Mouse (Mus musculus): ENCODE results near the gene Lhpp. TPM values are rescaled to one million over a fixed set of nuclear protein-coding genes. Genes with fewer than 3 reads are reported as not detected.

Gene Lhpp
- polyA plus RNA-seq, 1 experiment from 2014 or later, result 12.1 TPM

- Histone ChIP-seq H3K4me2 (no peak overlapping the region), H3K9me3 (no peaks in the 10 kb centered on the region), H3K9ac (no peak overlapping the region), H3K4me3 (replicated peaks) (no peak overlapping the region), H3K27ac (no peak overlapping the region), H3K27me3 (peaks cover 17% of the 10 kb centered on the region), H3K4me1 (peaks cover 2% of the 10 kb centered on the region; the same call in 1 of the 2 replicates), H3K36me3 (replicated peaks) (no peaks in the 10 kb centered on the region)
- 87% methylated on average over 2 of the region's 2 CpGs for WGBS
- ATAC-seq (ENCODE audit: low FRiP score), result no peak
Observed at GRCm38 (mm10) chr7:132581441-132581840, 29.0 kb upstream of the Lhpp start.

- Histone ChIP-seq H3K4me3 (replicated peaks) (no peak overlapping the region), H3K4me2 (no peak overlapping the region), H3K9me3 (no peaks in the 10 kb centered on the region), H3K4me1 (no peaks in the 10 kb centered on the region), H3K27ac (no peak overlapping the region), H3K36me3 (replicated peaks) (no peaks in the 10 kb centered on the region), H3K9ac (no peak overlapping the region), H3K27me3 (0 out of 2 replicates have a peak, but pooled peaks cover under 1% of the 10 kb centered on the region)
- WGBS, result 77% methylated on average over 3 of the region's 3 CpGs
- no peak for ATAC-seq (ENCODE audit: low FRiP score)
Observed at GRCm38 (mm10) chr7:132585695-132586491, 24.5 kb upstream of the Lhpp start.

DNA sequence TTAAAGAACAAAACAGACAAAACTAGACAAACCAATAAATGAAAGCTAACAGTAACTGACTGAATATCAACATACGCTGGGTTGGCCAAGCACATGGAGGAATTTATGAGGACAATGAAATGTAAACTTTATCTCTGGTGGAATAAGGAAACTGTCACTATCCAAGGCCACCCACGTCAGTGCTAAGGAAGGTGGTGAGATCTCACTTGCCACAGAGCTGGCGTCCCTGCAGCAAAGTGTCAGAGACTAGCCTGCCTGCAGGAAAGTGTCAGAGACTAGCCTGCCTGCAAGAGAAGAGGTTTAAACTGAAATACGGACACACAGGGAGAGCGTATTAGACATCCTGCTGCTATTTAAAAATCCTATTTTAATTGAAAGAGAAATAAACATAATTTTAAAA, 23.3 kb upstream of the Lhpp start:
- H3K27ac ChIP-seq, result no peak overlapping the region
- WGBS, result 77% methylated on average over 5 of the region's 5 CpGs
- peaks cover 4% of the 10 kb centered on the region; the same call in 1 of the 2 replicates for H3K27me3 ChIP-seq
- H3K4me1 ChIP-seq, result no peaks in the 10 kb centered on the region
- no peaks in the 10 kb centered on the region for H3K36me3 ChIP-seq (replicated peaks)
- no peaks in the 10 kb centered on the region for H3K9me3 ChIP-seq
- no peak for ATAC-seq (ENCODE audit: low FRiP score)
- H3K4me2 ChIP-seq, result no peak overlapping the region
- no peak overlapping the region for H3K9ac ChIP-seq
- H3K4me3 ChIP-seq (replicated peaks), result no peak overlapping the region

- H3K4me2 ChIP-seq, result no peak overlapping the region
- H3K36me3 ChIP-seq (replicated peaks), result no peaks in the 10 kb centered on the region
- H3K9me3 ChIP-seq, result no peaks in the 10 kb centered on the region
- no peaks in the 10 kb centered on the region for H3K4me1 ChIP-seq
- 69% methylated on average over 5 of the region's 5 CpGs for WGBS
- H3K4me3 ChIP-seq (replicated peaks), result no peak overlapping the region
- ATAC-seq (ENCODE audit: low FRiP score), result no peak
- no peak overlapping the region for H3K9ac ChIP-seq
- peaks cover 14% of the 10 kb centered on the region for H3K27me3 ChIP-seq
- H3K27ac ChIP-seq, result no peak overlapping the region
Observed at GRCm38 (mm10) chr7:132589610-132590009, 20.8 kb upstream of the Lhpp start.

DNA sequence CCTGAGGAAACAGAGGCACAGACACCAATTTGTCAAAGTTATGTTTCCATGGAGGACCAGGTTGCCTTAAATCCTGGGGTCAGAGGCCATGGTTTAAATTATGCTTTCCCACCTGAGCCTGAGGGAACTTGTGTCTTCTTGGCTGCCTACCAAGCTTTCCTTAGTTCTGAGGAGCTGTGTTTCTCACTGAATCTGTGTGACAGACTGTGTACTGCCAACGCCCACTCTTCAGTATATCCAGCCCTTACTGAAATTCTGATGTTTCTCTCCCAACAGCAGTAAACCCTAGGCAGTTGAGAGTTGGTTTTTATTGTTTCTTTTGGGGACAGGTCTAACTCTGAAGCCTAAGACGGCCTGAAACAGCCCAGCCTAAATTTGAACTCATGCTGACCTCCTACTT, 16.7 kb upstream of the Lhpp start:
- no peak overlapping the region for H3K27ac ChIP-seq
- H3K4me2 ChIP-seq, result no peak overlapping the region
- peaks cover 53% of the 10 kb centered on the region for H3K27me3 ChIP-seq
- H3K36me3 ChIP-seq (replicated peaks), result no peaks in the 10 kb centered on the region
- H3K9ac ChIP-seq, result no peak overlapping the region
- no peaks in the 10 kb centered on the region for H3K9me3 ChIP-seq
- peaks cover 18% of the 10 kb centered on the region for H3K4me1 ChIP-seq
- H3K4me3 ChIP-seq (replicated peaks), result no peak overlapping the region
- WGBS, result 66% methylated on average over 2 of the region's 2 CpGs
- no peak for ATAC-seq (ENCODE audit: low FRiP score)

- no peak overlapping the region for H3K9ac ChIP-seq
- H3K27ac ChIP-seq, result no peak overlapping the region
- H3K4me3 ChIP-seq (replicated peaks), result no peak overlapping the region
- 91% methylated on average over 2 of the region's 2 CpGs for WGBS
- no peaks in the 10 kb centered on the region for H3K9me3 ChIP-seq
- H3K4me1 ChIP-seq, result peaks cover 23% of the 10 kb centered on the region
- ATAC-seq (ENCODE audit: low FRiP score), result no peak
- no peaks in the 10 kb centered on the region for H3K36me3 ChIP-seq (replicated peaks)
- H3K27me3 ChIP-seq, result peaks cover 58% of the 10 kb centered on the region
- no peak overlapping the region for H3K4me2 ChIP-seq
Observed at GRCm38 (mm10) chr7:132594325-132594724, 16.1 kb upstream of the Lhpp start.

DNA sequence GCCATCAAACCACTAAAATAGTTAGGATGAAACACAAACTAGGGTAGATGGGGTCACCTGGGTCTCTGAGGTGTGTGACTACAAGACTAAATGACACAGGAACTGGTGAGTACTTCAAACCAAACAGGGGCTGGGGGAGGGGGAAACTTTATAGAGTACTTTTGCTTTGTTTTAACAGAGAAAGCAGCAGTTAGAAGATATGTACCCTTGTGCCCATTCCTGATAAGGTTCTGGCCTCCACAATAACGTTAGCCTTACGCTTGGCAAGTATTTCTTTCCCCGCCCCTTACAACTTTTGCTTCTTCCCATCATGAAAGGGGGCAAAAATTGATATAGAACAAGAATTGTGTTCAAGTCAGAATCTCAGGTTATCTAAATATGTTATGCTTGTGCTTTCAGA, 14.7 kb upstream of the Lhpp start:
- peaks cover 73% of the 10 kb centered on the region for H3K27me3 ChIP-seq
- no peak overlapping the region for H3K4me2 ChIP-seq
- ATAC-seq (ENCODE audit: low FRiP score), result no peak
- H3K4me1 ChIP-seq, result peaks cover 33% of the 10 kb centered on the region
- no peaks in the 10 kb centered on the region for H3K36me3 ChIP-seq (replicated peaks)
- no peak overlapping the region for H3K4me3 ChIP-seq (replicated peaks)
- H3K27ac ChIP-seq, result no peak overlapping the region
- 89% methylated on average over 3 of the region's 3 CpGs for WGBS
- no peaks in the 10 kb centered on the region for H3K9me3 ChIP-seq
- no peak overlapping the region for H3K9ac ChIP-seq

DNA sequence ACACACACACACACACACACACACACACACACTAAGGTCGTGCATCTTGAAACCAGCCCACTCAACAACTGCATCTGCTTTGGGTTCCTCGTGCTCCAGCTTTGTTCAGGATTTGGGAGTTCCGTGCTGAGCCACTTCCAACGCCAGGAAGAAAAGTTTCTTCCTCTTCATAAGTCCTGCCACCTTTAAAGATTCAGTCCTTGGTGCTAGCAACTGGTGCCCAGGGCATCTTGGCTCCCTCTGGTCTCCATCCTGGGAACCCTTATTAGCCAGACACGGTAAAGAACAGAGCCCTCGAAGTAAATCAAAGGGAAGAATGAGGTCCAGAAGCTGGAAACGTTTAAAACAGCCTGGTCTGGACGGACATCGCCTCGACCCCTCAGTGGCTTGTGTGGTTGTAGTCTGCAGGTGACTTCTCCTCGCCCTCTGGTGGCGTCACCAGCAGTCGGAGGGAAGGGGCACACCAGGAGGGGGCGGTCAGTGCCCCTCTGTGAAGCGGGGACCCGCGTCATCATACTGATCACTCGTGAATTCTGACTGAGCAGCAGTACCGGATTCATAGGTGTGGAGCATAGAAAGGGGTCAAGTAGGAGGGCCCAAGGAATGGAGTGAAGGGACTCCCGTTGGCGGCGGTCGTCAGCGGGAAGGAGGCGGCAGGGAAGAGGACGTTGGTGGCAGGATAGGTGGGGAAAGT, 13.7 kb upstream of the Lhpp start:
- Histone ChIP-seq H3K27ac (no peak overlapping the region), H3K9me3 (no peaks in the 10 kb centered on the region), H3K36me3 (replicated peaks) (no peaks in the 10 kb centered on the region), H3K9ac (no peak overlapping the region), H3K4me2 (peak overlapping the region; percentile 61), H3K4me1 (peaks cover 36% of the 10 kb centered on the region), H3K27me3 (peaks cover 81% of the 10 kb centered on the region), H3K4me3 (replicated peaks) (peak overlapping the region; percentile 42)
- 3% methylated on average over 26 of the region's 26 CpGs for WGBS
- ATAC-seq (ENCODE audit: low FRiP score), result no peak

GRCm38 (mm10) chr7:132597251-132598041, 13.0 kb upstream of the Lhpp start:
- WGBS, result under 1% methylated on average over 58 of the region's 60 CpGs
- peaks cover 86% of the 10 kb centered on the region for H3K27me3 ChIP-seq
- peak overlapping the region; percentile 42 for H3K9ac ChIP-seq
- no peak overlapping the region for H3K27ac ChIP-seq
- H3K9me3 ChIP-seq, result no peaks in the 10 kb centered on the region
- peaks cover 36% of the 10 kb centered on the region for H3K4me1 ChIP-seq
- ATAC-seq (ENCODE audit: low FRiP score), result no peak
- peak overlapping the region; percentile 61 for H3K4me2 ChIP-seq
- H3K36me3 ChIP-seq (replicated peaks), result no peaks in the 10 kb centered on the region
- peak overlapping the region; percentile 42 for H3K4me3 ChIP-seq (replicated peaks)

DNA sequence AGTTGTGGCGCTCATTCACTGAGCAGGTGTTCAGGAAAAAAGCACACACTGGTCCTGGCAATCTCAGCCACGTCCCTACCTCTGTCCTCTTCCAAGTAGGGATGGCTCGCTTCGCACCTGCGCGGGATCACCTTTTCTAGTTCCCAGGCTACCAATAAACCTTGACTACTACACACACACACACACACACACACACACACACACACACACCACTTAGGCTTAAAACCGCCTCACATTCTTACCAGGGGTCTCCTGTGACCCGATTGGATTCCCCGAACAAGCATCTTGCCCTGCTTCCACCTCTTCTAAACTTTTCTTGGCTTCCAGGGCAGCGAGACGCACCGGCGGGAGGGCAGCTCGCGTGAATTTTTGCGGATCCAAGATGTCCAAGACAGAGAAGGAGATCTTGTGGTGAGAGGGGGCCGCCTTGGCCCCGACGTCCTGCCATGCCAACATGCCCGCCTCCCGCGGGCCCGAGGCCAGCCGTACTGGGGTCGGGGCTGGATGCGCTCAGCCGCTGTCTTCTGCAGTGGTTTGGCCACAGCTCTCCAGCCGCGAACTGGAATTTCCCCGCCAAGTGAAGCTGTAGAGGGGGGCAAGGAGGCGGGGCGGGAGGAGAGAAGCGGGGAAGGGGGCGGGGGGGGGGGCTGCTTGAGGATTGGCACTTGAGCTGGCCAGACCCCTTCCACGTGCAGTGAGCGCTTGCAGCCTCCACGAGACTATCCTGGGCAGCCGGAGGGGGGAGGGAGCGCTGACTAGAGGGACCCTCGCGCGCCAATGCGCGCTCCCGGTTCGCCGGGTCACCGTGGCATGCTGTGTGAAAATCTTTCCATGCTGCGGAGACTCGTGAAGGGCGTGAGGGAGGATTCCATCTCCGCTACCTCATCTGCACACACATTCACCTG, 11.1 kb upstream of the Lhpp start, which contains the start of gene Nkx1-2:
Gene Nkx1-2, minus strand, starts transcription at position 567 of the 905 bp plus-strand sequence.
- H3K4me1 ChIP-seq, result peaks cover 36% of the 10 kb centered on the region
- no peaks in the 10 kb centered on the region for H3K9me3 ChIP-seq
- H3K4me3 ChIP-seq (replicated peaks), result peak within 1 kb of the TSS; percentile 38
- H3K27ac ChIP-seq, result no peak within 1 kb of the TSS
- WGBS, result under 1% methylated on average over 50 of the region's 52 CpGs
- no peaks in the 10 kb centered on the region for H3K36me3 ChIP-seq (replicated peaks)
- H3K9ac ChIP-seq, result peak within 1 kb of the TSS; percentile 36
- H3K27me3 ChIP-seq, result peaks cover 97% of the 10 kb centered on the region
- ATAC-seq (ENCODE audit: low FRiP score), result 0 out of 2 replicates have a peak, but pooled peaks have one; percentile 44
- peak within 1 kb of the TSS; percentile 77 for H3K4me2 ChIP-seq

DNA sequence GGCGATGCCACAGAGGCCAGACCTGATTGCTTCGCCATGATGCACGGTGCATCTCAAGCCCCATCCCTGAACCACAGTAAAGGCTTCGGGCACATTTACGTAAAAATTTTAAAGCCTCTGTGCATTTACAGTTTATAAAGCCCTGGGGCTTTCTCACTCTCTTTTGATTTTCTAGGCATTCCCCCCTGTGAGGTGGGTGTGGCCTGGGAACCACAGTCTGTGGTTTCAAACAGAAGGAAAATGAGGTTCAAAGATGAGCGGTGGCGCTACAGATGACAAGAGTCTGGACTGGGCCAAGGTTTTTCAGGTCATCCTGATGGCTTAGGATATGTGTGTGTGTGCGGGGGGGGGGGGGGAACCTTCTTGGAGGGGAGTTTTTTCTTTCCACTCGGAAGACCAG, 10.4 kb upstream of the Lhpp start:
- Histone ChIP-seq H3K27me3 (peaks cover 96% of the 10 kb centered on the region), H3K4me2 (peak overlapping the region; percentile 77), H3K9me3 (no peaks in the 10 kb centered on the region), H3K4me1 (peaks cover 36% of the 10 kb centered on the region), H3K27ac (no peak overlapping the region), H3K4me3 (replicated peaks) (peak overlapping the region; percentile 38), H3K9ac (peak overlapping the region; percentile 36; the same call in 1 of the 2 replicates), H3K36me3 (replicated peaks) (no peaks in the 10 kb centered on the region)
- ATAC-seq (ENCODE audit: low FRiP score), result no peak
- WGBS, result under 1% methylated on average over 9 of the region's 9 CpGs
